Mouse (Mus musculus) cerebellum, adult 11 months (tissue): Measurements from ENCODE around the gene Robo3.
A peak's percentile ranks its signal among the peaks of the same experiment; 100 is the strongest.

Experiments
- DNase-seq: peaks from one replicate; pipeline ENCODE4 v3.0.0; 2022

Gene Robo3

DNA sequence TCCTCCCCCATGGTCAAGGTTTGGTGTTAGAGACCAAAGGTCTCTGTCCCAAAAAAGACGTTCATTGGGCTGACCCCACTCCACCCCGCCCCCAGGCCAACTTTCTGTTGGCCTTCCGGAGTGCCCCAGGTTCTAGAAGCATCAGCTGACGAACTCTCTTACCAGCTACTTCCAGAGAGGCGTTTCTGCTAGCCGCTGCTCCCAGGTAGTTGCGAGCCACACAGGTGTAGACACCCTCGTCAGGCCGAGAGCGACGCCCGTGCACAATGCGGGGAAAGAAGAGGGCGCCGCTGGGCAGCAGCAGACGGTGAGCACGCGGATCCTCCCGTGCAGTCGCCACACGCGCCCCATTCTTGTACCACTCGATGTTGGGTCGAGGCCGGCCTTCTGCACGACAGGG, 3.7 kb downstream of the Robo3 start:
- DNase-seq: no peak

- DNase-seq: no peak
Measured at GRCm38 (mm10) chr9:37421239-37421638, 11.8 kb downstream of the Robo3 start.

DNA sequence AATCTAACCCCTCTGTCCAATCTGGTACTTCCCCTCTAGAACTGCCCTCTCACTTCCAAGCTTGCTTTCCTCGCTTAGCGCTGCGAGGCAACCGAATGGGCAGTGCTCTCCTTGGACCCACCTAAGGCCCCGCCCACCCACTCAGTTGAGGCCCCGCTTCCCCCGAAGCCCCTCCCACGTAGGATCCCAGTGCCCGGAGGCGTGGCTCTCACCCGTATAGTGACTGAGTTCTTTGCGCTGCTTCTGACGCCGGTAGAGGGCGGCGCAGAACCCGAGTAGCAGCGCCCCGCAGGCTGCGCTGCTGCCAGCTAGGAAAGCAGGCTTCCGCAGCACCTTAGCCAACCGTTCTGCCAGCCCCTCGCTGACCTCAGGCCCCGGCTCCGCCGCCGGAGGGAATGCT, 12.4 kb downstream of the Robo3 start:
- peak; percentile 48 for DNase-seq

DNA sequence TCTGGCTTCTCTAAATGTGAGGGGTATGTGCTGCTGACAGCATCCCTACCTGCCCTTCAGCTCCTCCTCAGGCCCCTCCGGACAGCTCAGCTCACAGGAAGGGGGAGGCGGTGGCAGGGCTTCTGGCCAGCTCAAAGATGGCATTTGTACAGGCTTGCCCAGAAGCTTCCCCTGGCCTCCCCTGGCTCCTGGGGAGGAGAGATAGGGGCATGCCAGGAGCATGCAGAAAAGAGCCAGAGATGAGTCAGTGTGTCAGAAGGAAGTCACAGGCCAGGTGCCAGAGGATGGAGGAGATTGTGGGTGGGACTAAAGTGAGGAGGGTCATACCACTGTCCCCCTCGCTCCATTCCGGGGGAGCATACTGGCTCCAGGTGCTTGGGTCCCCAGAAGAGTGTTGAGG, 14.3 kb downstream of the Robo3 start:
- DNase-seq: peak; percentile 16

DNA sequence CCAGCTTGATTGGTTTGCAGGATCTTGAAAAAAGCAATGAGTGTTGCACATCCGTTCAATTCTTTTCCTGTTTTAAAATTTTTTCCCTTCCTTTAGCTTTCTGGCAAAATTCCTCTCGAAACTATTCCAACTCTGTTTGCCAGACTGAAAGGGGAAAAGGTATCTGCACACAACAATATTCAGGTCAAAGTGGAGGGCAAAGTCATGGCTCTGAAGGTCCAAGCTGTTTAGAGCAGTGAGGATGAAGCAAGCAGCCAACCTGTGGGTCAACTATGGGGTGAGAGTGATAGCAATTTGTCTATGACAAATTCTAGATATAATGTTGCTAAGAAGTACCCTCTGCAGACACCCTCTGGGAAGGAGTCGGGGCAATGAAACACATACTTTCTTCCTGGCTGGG, 18.4 kb downstream of the Robo3 start:
- DNase-seq: no peak

GRCm38 (mm10) chr9:37412989-37413388, 20.1 kb downstream of the Robo3 start:
- no peak for DNase-seq

DNA sequence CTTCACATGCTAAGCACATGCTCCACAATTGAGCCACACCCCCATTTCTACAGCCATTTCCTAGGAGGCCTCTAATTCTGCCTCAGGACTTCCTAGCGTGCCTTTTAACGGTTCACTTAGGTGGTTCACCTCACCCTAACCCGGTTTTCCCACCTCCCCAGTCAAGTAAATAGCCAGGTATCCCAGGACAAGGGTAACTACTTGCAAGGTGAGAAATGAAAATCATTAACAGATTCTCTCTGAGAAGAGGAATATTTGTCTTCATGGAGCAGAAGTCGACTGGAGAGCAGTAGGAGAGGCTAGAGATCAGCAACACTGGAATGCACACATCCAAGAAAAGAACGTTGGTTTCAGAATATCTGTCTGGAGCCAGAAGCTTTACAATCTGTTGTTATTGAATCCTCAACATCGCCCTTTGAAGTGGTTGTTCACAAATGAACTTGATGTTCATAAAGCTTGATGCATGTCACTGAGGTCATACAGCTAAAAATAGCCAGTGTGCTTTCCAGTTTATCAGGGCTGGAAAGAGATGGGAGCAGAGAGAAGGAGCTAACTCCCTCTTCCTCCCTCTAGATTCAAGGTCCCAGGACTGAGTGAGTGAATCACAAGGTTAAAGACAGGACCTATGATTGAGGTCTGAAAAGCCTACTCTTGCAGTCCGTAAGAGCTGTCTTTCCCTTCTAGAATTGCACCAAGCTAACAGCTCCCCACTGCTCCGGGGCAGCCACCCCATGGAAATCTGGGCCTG, 23.2 kb downstream of the Robo3 start:
- DNase-seq: no peak

GRCm38 (mm10) chr9:37407850-37408502, 25.1 kb downstream of the Robo3 start:
- no peak for DNase-seq

GRCm38 (mm10) chr9:37406372-37406771, 26.7 kb downstream of the Robo3 start:
- DNase-seq: peak; percentile 11

- DNase-seq: no peak
Measured at GRCm38 (mm10) chr9:37403011-37403410, 30.0 kb downstream of the Robo3 start.

DNA sequence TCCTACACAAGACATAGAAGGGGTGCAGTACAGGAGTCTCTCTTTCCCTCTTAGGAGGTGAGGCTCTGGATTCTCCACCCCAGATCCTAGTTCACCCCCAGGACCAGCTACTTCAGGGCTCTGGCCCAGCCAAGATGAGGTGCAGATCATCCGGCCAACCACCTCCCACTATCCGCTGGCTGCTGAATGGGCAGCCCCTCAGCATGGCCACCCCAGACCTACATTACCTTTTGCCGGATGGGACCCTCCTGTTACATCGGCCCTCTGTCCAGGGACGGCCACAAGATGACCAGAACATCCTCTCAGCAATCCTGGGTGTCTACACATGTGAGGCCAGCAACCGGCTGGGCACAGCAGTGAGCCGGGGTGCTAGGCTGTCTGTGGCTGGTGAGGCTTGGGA, 30.5 kb downstream of the Robo3 start:
- DNase-seq: no peak

GRCm38 (mm10) chr9:37401802-37402201, 31.2 kb downstream of the Robo3 start, which contains the start of gene Robo4:
Robo4 (plus strand) TSS chr9:37401897.
- DNase-seq: no peak

- no peak for DNase-seq
Measured at GRCm38 (mm10) chr9:37400585-37400984, 32.5 kb downstream of the Robo3 start.

- DNase-seq: no peak
Measured at GRCm38 (mm10) chr9:37393482-37394131, 39.4 kb downstream of the Robo3 start.

GRCm38 (mm10) chr9:37392071-37392470, 41.0 kb downstream of the Robo3 start:
- no peak for DNase-seq

DNA sequence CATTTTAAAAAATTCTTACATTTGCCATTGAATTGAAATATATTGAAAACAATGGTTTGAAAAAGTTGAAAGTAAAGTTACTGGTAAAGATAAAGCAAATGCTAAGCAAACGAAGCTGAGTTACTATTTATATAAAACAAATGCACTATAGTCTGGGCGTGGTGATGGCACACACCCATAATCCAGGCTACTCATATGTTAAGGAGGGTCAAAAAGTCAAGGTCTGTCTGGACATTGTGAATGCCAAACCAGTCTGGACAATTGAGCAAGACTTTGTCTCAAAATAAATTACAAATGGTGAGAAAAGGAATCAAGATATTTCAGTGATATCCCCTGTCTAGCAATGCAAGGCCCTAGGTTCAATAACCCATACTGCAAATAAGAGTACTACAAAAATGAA, 42.2 kb downstream of the Robo3 start:
- no peak for DNase-seq

GRCm38 (mm10) chr9:37384284-37385182, 48.5 kb downstream of the Robo3 start:
- no peak for DNase-seq

- DNase-seq: no peak
Measured at GRCm38 (mm10) chr9:37383161-37383560, 49.9 kb downstream of the Robo3 start.

DNA sequence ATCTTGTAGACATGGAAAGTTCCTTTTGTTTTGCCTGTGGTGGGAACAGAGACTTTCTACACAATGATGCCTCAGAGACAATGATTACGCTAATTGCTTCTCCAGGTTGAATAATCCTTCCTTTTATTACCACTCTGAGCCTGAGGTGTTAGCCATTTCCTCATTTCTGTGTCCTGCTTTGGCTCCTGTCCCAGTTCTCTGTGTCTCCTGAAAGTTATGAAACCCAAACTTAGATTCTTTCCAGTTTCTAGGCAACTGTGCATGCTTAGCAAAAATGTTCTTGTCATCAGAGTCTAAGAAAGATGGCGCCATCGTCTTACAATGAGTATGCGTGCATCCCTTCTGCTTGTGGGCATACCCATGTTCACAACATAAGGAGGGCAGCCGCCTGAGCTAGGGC, 57.3 kb downstream of the Robo3 start:
- DNase-seq: no peak

GRCm38 (mm10) chr9:37371232-37371801, 61.7 kb downstream of the Robo3 start:
- DNase-seq: no peak

DNA sequence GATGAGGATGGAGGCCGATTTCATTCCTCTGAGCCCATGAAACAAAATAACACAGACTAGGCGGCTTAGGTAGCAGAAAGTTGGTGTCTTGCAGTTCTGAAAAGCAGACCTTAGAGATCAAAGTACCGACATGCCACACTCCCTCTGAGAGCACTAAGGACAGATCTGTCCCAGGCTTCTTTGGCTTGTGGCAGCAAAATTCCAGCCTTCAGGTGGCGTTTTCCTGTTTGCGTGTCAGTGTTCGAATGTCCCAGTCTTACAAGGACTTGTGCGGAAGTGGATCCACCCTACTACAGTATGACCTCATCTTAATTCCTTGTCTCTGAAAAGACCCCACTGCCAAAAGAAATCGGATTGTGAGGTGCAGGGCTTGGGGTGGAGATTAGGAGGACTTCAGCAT, 64.2 kb downstream of the Robo3 start:
- no peak for DNase-seq

DNA sequence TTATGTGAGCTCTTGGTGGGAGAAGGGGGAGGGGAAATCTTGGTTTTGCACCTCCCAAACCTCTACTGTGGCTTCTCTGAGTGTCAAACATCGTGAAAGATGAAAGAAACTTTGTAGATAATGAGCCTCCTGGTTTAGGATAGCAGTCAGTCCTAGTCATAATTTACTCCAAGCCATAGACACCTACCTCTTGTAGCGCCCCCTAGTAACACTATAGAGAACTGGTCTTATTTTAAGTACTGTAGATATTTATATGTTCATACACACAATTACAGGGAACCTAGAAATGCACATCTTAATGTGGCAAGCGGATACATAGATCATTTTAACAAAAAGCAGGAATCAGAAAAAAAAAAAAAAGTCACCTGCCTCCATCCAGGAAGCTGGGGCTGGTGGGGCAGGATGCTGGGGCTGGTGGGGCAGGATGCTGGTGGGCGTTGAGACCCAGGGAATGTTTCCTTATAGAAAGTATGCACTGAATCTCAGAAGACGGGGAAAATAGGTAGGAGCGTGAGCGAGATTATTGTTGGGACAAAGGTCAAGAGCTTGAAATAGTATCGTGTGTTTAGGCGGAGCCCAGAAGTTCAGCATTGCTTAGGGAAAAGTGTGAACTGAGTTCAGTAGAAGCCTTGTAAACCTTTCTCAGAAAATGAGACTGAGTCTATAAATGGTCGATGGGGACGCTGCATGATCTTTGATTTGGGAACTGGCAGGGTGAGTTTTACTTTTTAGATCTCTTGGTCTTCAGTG, 64.8 kb downstream of the Robo3 start:
- DNase-seq: no peak
